Mouse (Mus musculus) gastrocnemius, postnatal 25 days (tissue): ENCODE data around the gene Brk1. TPM values are rescaled to one million over a fixed set of nuclear protein-coding genes. Genes with fewer than 3 reads are reported as not detected.

Experiments used
- DNase-seq: peaks from one replicate; pipeline ENCODE4 v3.0.0; 2022
- total RNA-seq, 2 experiments: library from RNA; stranded (reverse); gene quantifications; 1 replicate in 1 of 2; 2 replicates in 1 of 2; pipeline ENCODE4 v1.2.3; 2021

Brk1 gene
- total RNA-seq, 2 experiments from 2014 or later: 37.1 to 40.7 TPM

- peak; percentile 91 for DNase-seq
Measured at GRCm38 (mm10) chr6:113623941-113624751, 19.6 kb downstream of the Brk1 start, which contains the start of gene Vhl. TSS of gene Vhl (plus strand) at chr6:113623959.

GRCm38 (mm10) chr6:113624989-113625770, 20.6 kb downstream of the Brk1 start:
- DNase-seq: no peak

- no peak for DNase-seq
Measured at GRCm38 (mm10) chr6:113630322-113630721, 25.8 kb downstream of the Brk1 start.

GRCm38 (mm10) chr6:113632863-113633262, 28.3 kb downstream of the Brk1 start:
- DNase-seq: no peak

- peak; percentile 93 for DNase-seq
Measured at GRCm38 (mm10) chr6:113638302-113639040, 33.9 kb downstream of the Brk1 start, which contains the start of gene Irak2. TSS of gene Irak2 (plus strand) at chr6:113638467.

GRCm38 (mm10) chr6:113639201-113639600, 34.6 kb downstream of the Brk1 start:
- no peak for DNase-seq

GRCm38 (mm10) chr6:113642605-113643004, 38.0 kb downstream of the Brk1 start:
- DNase-seq: no peak

- no peak for DNase-seq
Measured at GRCm38 (mm10) chr6:113643021-113643420, 38.4 kb downstream of the Brk1 start.

GRCm38 (mm10) chr6:113643967-113644366, 39.4 kb downstream of the Brk1 start:
- no peak for DNase-seq

- peak; percentile 61 for DNase-seq
Measured at GRCm38 (mm10) chr6:113644808-113645207, 40.2 kb downstream of the Brk1 start.

- no peak for DNase-seq
Measured at GRCm38 (mm10) chr6:113649346-113650196, 45.0 kb downstream of the Brk1 start.

GRCm38 (mm10) chr6:113650197-113650640, 45.6 kb downstream of the Brk1 start:
- no peak for DNase-seq

GRCm38 (mm10) chr6:113651626-113652025, 47.1 kb downstream of the Brk1 start:
- DNase-seq: no peak

GRCm38 (mm10) chr6:113653551-113653950, 49.0 kb downstream of the Brk1 start:
- no peak for DNase-seq

- DNase-seq: no peak
Measured at GRCm38 (mm10) chr6:113654102-113654501, 49.5 kb downstream of the Brk1 start.

- DNase-seq: no peak
Measured at GRCm38 (mm10) chr6:113654753-113655397, 50.3 kb downstream of the Brk1 start.

GRCm38 (mm10) chr6:113655475-113655874, 50.9 kb downstream of the Brk1 start:
- no peak for DNase-seq

GRCm38 (mm10) chr6:113656847-113657246, 52.3 kb downstream of the Brk1 start:
- DNase-seq: no peak

GRCm38 (mm10) chr6:113658226-113658625, 53.7 kb downstream of the Brk1 start:
- DNase-seq: peak; percentile 34

- no peak for DNase-seq
Measured at GRCm38 (mm10) chr6:113659648-113660491, 55.3 kb downstream of the Brk1 start.
